Mouse (Mus musculus) spleen, embryonic (tissue): Measurements from ENCODE around the gene Bco1.

Experiments
- CTCF ChIA-PET: fragments of 350-600 bp; sonication (Branson Sonifier 250); formaldehyde crosslinking; loops from one replicate; lab custom pipeline; 2022; lab: Charles Lee

The Bco1 gene

GRCm38 (mm10) chr8:117182746-117183145, 87.1 kb downstream of the Bco1 start:
- CTCF ChIA-PET = interaction anchor here (0.6 to 0.7 kb wide), 2 partner anchors 100 to 218 kb away, joined by 3 to 7 read pairs; no protein-coding TSS in a partner anchor
